Mouse (Mus musculus) brain, embryonic 14.5 days (tissue): Measurements from ENCODE around the gene Abhd12.

Experiments used
- CTCF ChIP-seq: fragments of 200-500 bp; IDR thresholded peaks from 2 replicates; pipeline ENCODE4 v1.5.1; 2012; ENCODE audit warnings: inconsistent platforms, mild to moderate bottlenecking, moderate library complexity, borderline replicate concordance; ENCODE audit not compliant: insufficient read depth, insufficient read length; ENCODE audit errors: extremely low read depth
- POLR2A ChIP-seq: fragments of 200-500 bp; IDR thresholded peaks from 2 replicates; pipeline ENCODE4 v1.6.1; 2012; ENCODE audit warnings: mild to moderate bottlenecking, inconsistent platforms, borderline replicate concordance; ENCODE audit not compliant: poor library complexity, insufficient read depth, insufficient read length, severe bottlenecking; ENCODE audit errors: extremely low read depth

GRCm38 (mm10) chr2:150909429-150910039 is 5.0 kb upstream of the Abhd12 start:
- TF ChIP-seq CTCF (no peak), POLR2A (peak; percentile 11; the same call in 1 of the 2 replicates)
